Mouse (Mus musculus): Measurements from ENCODE around the gene Ralgapa2.

DNA sequence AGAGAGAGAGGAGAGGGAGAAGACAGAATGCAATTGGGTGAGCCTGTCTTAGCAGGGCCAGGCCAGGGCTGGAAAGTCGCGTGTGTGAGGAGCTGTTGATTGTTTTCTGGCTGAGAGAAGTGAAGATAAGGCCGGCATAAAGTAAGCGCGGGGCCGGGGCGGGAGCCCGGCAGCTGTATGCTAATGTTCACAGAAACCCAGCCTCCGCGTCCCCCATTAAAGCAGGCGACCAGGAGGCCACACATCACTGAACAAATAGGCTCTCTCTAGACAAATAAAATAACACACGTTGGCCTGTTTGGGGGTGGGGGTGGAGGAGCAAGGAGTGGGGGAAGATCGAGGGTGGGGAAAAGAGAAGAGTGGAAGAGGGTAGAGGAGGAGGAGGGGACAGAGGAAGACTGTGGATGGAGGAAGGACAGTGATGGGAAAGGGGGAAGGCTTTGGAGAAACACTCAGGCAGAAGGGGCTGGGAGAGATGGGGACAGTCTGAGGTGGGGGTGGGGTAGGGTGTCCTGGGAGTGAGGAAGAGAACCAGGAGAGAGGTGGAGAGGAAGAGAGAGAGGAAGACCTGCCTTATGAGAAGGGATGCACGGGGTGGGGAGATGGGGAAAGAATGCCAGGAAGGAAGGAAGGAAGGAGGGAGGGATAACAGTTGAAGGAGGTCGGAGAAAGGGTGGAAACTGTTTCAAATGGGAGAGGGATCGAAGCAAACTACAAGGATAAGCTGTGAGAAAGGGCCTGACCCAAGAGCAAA lies 294.7 kb downstream of the Ralgapa2 start:
- no peak for TF ChIP-seq CTCF (IDR thresholded peaks at IDR 0.05; ENCODE audit: control insufficient read depth, insufficient read depth, insufficient read length)
- TF ChIP-seq MAX (IDR thresholded peaks at IDR 0.05): no peak
- TF ChIP-seq USF1 (IDR thresholded peaks at IDR 0.05; ENCODE audit: low read depth): no peak
- TF ChIP-seq FOSL1 (IDR thresholded peaks at IDR 0.05; ENCODE audit: insufficient read depth, low read length, poor library complexity, severe bottlenecking): no peak
- no peak for TF ChIP-seq MYOG (IDR thresholded peaks at IDR 0.05; ENCODE audit: control insufficient read depth, extremely low read depth, insufficient read length)
- no peak for TF ChIP-seq CEBPB (IDR thresholded peaks at IDR 0.05; ENCODE audit: low read depth)
